Mouse (Mus musculus) spleen, postnatal 36 days (tissue): ENCODE measurements around the gene Zfp354b.
A peak's percentile ranks its signal among the peaks of the same experiment; 100 is the strongest.

Experiments
- DNase-seq, 2 experiments: peaks; one replicate each; pipeline ENCODE4 v3.0.0; 2022; ENCODE audit warnings: low spot score in 2 of 2, mixed read lengths in 1 of 2

The Zfp354b gene

DNA sequence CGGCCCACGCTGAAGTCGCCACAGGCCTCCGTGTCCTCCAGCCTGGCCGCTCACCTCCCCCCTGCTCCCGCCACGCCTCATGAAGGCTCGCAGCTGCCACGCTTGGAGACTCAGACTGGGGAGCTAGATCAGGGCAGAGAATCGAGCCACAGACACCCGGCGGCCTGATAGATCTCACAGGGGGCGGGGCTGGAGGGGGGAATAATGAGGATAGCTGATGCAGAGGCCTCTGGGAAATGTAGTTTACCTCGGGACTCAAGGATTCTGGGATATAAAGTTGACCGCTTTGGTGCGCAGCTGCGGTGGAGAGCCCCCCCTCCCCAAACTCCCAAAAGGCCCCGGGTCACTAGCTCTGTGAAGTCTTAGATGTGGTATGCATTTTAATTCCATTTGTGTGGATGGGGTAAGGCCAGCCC, at the start of gene Zfp354b:
Zfp354b (minus strand) TSS at position 183 of the 416 bp plus-strand sequence.
- peak; percentile 47 to 62 for DNase-seq

DNA sequence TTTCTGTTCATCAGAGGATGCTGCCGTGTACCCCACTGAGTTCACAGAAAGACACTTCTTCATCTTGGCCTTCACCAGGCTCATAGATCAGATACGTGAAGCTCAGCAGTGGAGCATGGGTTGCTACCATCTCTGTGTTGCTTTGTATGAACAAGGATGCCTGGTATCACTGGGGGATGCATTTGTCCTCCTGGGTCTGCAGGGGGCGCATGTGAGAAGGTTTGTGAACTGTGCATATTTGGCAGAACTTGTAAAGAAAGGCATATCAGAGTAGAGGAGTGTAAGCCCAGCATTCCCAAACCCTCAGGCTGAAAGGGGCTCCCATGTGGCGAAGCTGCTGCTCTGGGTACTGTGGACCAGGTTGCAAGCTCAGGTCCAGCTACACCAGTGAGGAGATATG, 45.8 kb upstream of the Zfp354b start:
- DNase-seq = no peak

DNA sequence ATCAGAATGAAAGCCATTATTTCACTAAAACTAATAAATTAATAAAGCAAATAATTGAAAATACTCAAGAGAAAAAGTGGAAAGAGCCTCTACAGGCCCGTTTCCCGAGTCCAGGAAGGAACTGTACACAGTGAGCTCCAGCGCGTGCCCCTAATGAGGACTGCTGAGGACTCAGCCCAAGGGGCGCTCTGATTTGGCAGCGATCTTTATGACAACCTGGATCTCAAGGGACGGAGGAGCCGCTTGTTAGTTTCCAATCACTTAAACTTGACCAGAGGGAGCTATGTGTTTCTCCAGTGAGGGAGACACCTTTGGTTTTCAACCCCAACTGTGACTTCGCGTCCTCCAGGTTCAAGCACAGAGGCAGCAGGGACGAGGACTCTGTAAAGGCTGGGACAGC, 34.8 kb upstream of the Zfp354b start, which contains the start of gene Olfr1378:
Olfr1378 (plus strand) TSS at position 301 of the 400 bp plus-strand sequence.
- no peak for DNase-seq

DNA sequence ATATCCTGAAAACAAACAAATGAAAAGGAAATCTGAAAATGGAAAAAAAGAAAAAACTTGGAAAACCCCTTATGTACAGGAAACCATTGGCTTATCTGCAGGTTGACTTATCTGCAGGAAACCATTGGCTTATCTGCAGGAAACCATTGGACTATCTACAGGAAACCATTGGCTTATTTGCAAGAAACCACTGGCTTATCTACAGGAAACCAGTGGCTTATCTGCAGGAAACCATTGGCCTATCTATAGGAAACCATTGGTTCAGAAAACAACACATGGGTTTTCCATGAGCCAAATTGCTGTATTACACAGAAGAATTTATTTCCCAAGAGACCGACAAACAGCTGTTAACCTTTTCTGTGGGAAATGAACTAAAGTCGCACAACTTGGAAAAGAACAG, 33.5 kb upstream of the Zfp354b start:
- DNase-seq = no peak

DNA sequence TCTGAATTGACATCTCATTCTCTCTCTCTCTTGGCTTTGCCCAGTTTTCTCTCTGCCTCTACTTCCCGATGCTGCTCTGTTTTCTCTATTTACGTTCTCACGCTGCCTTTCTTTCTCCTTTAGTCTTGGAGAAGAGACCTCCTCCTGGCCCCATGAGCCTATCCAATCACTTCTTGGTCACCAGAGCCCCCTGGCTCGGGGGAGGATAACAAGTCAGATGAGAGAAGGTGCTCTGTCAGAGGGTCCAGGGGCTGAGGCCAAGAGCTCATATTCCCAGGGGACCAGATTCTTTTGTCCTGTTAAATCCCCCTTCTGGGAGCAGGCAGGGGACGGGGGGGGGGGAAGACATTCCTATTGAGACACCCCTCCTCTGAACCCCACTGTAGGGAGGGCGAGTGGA, 22.2 kb upstream of the Zfp354b start, which contains the start of gene Prop1:
Prop1 (minus strand) TSS at position 101 of the 400 bp plus-strand sequence.
- DNase-seq = no peak

DNA sequence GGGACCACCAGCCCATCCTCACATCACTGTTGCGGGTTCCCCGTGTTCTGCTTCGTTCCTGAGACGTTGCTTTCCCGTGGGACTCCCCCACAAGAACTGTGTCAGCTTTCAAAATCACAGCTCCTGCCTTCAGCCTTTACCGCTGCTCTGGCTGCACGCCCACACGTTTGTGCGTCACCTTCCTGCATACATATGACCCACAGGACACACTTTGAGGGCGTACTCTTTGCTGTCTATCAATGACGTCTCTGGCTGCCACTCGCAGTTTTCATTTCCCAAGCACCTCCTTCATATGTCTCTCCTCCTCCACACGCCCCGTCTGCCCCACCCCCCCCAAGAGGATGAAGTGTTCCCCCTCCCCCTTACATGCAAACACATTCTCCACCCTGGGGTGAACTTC, 20.9 kb upstream of the Zfp354b start:
- no peak for DNase-seq

DNA sequence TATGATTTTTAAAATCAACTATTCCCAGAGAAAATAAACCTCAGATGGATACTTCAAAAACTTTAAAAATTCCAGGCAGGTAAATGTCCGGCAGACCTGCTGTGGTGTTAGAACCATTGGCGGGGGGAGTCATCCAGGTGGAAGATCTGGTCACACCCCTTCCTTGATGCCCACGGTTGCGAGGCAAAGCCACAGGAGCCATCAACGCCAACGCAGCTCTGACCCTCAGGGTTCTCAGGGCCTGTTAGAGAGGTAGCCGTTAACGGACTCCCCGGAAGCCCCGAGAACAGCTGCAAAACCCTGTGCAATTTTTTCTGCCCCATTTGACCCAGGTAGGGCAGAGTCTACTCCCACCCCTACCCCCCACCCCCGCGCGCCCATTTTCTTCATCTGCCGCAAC, 12.1 kb upstream of the Zfp354b start, which contains the start of gene 4933414I15Rik:
4933414I15Rik (minus strand) TSS at position 260 of the 400 bp plus-strand sequence.
- DNase-seq = no peak

- DNase-seq = no peak
These were observed 11.0 kb upstream of the Zfp354b start for GRCm38 (mm10) chr11:50942386-50942785.

GRCm38 (mm10) chr11:50939621-50940366, 8.4 kb upstream of the Zfp354b start:
- no peak for DNase-seq

- no peak for DNase-seq
These were observed 7.0 kb upstream of the Zfp354b start for GRCm38 (mm10) chr11:50938435-50938834.

GRCm38 (mm10) chr11:50932040-50932439, 607 bp upstream of the Zfp354b start:
- no peak for DNase-seq

DNA sequence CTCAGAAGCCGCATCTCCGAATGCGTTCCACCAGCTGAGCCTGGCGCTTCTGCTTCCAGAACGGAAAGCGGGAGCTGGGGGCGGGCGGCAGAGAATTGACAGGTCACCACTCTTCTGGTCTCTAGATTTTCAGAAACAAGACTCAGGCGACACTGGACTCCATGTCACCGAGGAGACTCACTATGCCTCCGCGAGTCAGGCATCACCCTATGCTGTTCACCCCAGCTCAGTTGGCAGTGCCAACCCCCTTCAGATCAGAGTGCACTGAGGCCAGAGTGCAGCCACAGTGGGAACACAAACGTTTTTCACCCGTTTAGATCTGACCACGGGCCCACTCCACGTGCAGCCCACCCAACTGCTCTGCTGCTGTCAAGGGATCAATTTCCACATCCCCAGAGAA, 412 bp downstream of the Zfp354b start:
- DNase-seq = no peak

DNA sequence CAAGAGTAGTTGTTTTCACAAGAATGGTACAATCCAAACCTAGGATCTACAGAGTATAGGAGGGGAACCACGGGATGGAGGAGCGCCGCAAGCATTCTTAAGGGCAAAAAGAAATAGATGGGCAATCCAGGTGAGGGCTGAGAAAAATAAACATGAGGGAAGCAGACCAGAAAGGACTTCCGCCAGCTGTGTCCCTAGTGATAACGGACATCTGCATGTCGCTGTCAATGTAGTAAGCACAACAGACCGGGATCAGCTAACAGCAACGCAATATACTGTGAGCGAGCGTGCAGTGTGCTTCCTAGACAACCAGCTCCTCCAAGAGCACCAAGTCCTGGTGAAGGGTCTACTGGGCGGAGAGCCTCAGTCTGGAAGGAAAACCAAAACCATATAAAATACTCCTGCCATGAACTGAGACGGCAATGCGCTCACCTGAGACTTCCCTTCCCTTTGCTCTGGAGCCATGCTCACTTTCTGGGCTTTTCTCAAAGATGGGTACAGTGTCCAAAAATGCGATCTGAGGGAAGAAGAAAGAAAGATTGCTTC, 891 bp downstream of the Zfp354b start:
- DNase-seq = no peak

DNA sequence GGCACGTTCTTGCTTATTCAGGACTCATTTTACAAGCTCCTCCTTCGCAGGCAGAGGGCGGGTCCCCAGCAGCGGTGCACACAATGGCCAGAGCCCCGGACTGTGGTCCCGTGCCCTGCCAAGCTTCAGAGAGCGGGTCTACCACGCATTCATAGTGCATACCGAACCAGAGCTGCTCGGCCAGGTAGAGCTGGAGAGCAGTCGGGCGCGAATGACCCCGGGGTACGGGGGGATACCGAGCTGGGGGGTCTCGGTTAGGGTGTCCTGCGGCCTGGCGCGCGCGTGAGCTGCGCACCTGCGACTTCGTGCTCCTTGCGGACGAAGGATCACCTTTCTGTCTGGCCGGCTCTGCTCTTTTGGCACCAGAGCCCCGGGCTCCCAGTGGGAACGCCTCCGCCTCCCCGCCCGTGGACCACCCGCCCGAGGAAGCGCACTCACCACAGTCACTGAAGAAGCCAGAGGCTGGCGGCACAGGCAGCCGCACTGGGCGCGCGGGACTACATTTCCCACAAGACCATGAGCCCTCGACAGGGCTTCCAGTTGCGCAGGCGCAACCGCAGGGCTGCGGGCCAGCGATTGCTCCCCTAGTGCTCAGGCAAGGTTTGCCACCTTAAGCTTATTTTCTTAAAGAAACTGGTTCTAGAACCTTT, 15.6 kb downstream of the Zfp354b start, which contains the start of gene Zfp2:
Zfp2 (minus strand) TSS at position 495 of the 650 bp plus-strand sequence.
- DNase-seq = peak; percentile 86 to 87

- DNase-seq = no peak
These were observed 17.0 kb downstream of the Zfp354b start for GRCm38 (mm10) chr11:50914461-50914860.

GRCm38 (mm10) chr11:50913301-50913700, 18.1 kb downstream of the Zfp354b start:
- DNase-seq = no peak

DNA sequence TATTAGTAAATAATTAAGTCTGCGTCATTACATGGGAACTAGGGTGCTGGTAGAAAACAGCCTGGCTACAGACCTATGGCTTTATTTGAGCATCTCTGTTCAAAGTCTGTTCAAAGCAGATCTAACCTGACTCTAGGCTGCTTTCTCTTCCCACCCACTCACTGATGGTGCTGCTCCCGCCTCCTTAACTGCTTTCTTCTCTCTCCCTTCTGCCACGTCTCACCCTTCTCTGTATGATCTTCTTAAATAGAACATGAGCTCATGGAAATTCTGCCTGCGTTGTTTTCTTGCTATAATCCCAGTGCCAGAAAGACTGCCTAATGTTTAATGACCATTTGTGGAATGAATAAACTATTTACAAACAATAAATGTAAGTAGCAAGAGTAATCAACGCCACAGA, 23.3 kb downstream of the Zfp354b start:
- no peak for DNase-seq

DNA sequence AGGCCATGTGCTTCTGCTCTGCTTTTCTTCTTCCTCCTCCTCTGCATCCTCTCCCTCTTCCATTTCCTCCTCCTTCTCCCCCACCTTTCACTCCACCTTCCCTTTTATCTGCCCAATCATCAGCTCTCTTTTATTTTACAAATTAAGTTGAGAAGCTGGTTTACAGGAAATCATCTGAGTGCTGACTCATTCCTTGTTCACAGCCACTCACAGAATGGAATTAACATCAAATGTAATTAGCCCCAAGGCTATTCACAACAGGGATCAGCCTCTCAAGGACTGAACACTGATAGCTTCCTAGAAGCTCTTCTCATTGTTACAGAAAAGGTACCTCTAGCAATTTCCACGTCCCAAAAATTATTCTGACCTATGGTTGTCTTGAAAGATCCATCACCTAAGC, 34.1 kb downstream of the Zfp354b start:
- DNase-seq = no peak

GRCm38 (mm10) chr11:50892441-50892840, 39.0 kb downstream of the Zfp354b start:
- DNase-seq = no peak

GRCm38 (mm10) chr11:50887390-50888128, 43.9 kb downstream of the Zfp354b start, which contains the start of gene Zfp454:
Gene Zfp454, minus strand, starts transcription at chr11:50887651.
- DNase-seq = peak; percentile 27 to 39

GRCm38 (mm10) chr11:50886933-50887293, 44.5 kb downstream of the Zfp354b start:
- DNase-seq = no peak
